Mouse (Mus musculus) brain, embryonic 14.5 days (tissue): ENCODE results near the gene Xrra1.
"Not testable (repeated sequence)": the region's sequence is repeated elsewhere in the genome, so short reads cannot be mapped to it uniquely, and the experiment has no call there.

Source experiments
- CTCF ChIP-seq: fragments of 200-500 bp; IDR thresholded peaks from 2 replicates; pipeline ENCODE4 v1.5.1; 2012; ENCODE audit warnings: inconsistent platforms, mild to moderate bottlenecking, moderate library complexity, borderline replicate concordance; ENCODE audit not compliant: insufficient read depth, insufficient read length; ENCODE audit errors: extremely low read depth
- POLR2A ChIP-seq: fragments of 200-500 bp; IDR thresholded peaks from 2 replicates; pipeline ENCODE4 v1.6.1; 2012; ENCODE audit warnings: mild to moderate bottlenecking, inconsistent platforms, borderline replicate concordance; ENCODE audit not compliant: poor library complexity, insufficient read depth, insufficient read length, severe bottlenecking; ENCODE audit errors: extremely low read depth

GRCm38 (mm10) chr7:99945012-99945411, 86.1 kb downstream of the Xrra1 start:
- TF ChIP-seq CTCF, POLR2A: not testable (repeated sequence)
